Mouse (Mus musculus) stomach, postnatal 0 days (tissue): ENCODE measurements around the gene Nfkbil1.

Experiments used
- CTCF ChIP-seq: IDR thresholded peaks from 2 replicates; pipeline ENCODE4 v1.5.1; 2016; ENCODE audit warnings: antibody characterized with exemption, low read depth, mild to moderate bottlenecking, moderate library complexity
- EP300 ChIP-seq: optimal IDR thresholded peaks from 2 replicates; pipeline ENCODE3; 2016; ENCODE audit warnings: antibody characterized with exemption

DNA sequence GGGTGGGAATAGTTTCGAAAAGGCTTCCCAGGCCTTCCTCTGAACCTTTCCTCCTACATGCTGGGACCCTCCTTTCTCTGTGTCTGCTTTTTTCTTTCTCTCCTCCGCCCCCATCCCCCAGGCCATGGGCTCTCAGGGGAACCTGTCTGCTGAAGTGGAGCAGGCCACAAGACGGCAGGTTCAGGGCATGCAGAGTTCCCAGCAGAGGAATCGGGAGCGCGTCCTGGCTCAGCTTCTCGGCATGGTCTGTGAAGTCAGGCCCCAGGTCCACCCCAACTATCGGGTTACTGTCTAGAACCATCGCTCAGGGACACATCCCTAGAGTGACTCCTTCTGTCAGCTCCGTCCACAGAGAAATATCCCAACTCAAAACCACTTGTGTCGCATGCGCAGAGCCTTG, 1.9 kb upstream of the Nfkbil1 start:
- TF ChIP-seq CTCF (no peak), EP300 (no peak)
